Mouse (Mus musculus) layer of hippocampus, adult 8-10 months (tissue): Measurements from ENCODE around the gene Gpr34. TPM values are rescaled to one million over a fixed set of nuclear protein-coding genes. Genes with fewer than 3 reads are reported as not detected.

Experiments used
- DNase-seq, 2 experiments: peaks; one replicate each; pipeline ENCODE4 v3.0.0; 2022; ENCODE audit warnings: low spot score in 2 of 2
- total RNA-seq, 4 experiments: library from RNA; stranded (reverse); gene quantifications; 2 replicates each; pipeline ENCODE4 v1.2.4; 2022

The Gpr34 gene
- total RNA-seq: 10 to 100 TPM; 10.8 to 66.5 (median 28.6) TPM

- DNase-seq: no peak
Observed at GRCm38 (mm10) chrX:13631599-13632283, at the start of gene Gpr34. TSS of gene Gpr34 (plus strand) at chrX:13632089.

- DNase-seq: no peak
Observed at GRCm38 (mm10) chrX:13599373-13599772, 32.5 kb upstream of the Gpr34 start.

GRCm38 (mm10) chrX:13599966-13600365, 31.9 kb upstream of the Gpr34 start:
- no peak for DNase-seq

- DNase-seq: no peak
Observed at GRCm38 (mm10) chrX:13606741-13607140, 25.1 kb upstream of the Gpr34 start.

GRCm38 (mm10) chrX:13607752-13608151, 24.1 kb upstream of the Gpr34 start:
- no peak for DNase-seq

- DNase-seq: no peak
Observed at GRCm38 (mm10) chrX:13611114-13611513, 20.8 kb upstream of the Gpr34 start.

- no peak for DNase-seq
Observed at GRCm38 (mm10) chrX:13612115-13612514, 19.8 kb upstream of the Gpr34 start.

GRCm38 (mm10) chrX:13616726-13617125, 15.2 kb upstream of the Gpr34 start:
- no peak for DNase-seq

- no peak for DNase-seq
Observed at GRCm38 (mm10) chrX:13617294-13617693, 14.6 kb upstream of the Gpr34 start.

- no peak for DNase-seq
Observed at GRCm38 (mm10) chrX:13618476-13618875, 13.4 kb upstream of the Gpr34 start.

GRCm38 (mm10) chrX:13621473-13621872, 10.4 kb upstream of the Gpr34 start:
- no peak for DNase-seq

- no peak for DNase-seq
Observed at GRCm38 (mm10) chrX:13622654-13623053, 9.2 kb upstream of the Gpr34 start.

GRCm38 (mm10) chrX:13636398-13636797, 4.5 kb downstream of the Gpr34 start:
- DNase-seq: no peak

GRCm38 (mm10) chrX:13638894-13639293, 7.0 kb downstream of the Gpr34 start:
- DNase-seq: no peak

GRCm38 (mm10) chrX:13651889-13652288, 20.0 kb downstream of the Gpr34 start:
- no peak for DNase-seq

GRCm38 (mm10) chrX:13652291-13652690, 20.4 kb downstream of the Gpr34 start:
- DNase-seq: no peak

GRCm38 (mm10) chrX:13655005-13655421, 23.1 kb downstream of the Gpr34 start:
- DNase-seq: peak; percentile 6 to 9

GRCm38 (mm10) chrX:13655906-13656305, 24.0 kb downstream of the Gpr34 start:
- DNase-seq: no peak

GRCm38 (mm10) chrX:13656721-13657120, 24.8 kb downstream of the Gpr34 start:
- DNase-seq: peak in 1 of 2 experiments; percentile 27

GRCm38 (mm10) chrX:13658616-13659140, 26.8 kb downstream of the Gpr34 start:
- no peak for DNase-seq

GRCm38 (mm10) chrX:13659201-13659890, 27.5 kb downstream of the Gpr34 start:
- no peak for DNase-seq

GRCm38 (mm10) chrX:13661063-13661462, 29.2 kb downstream of the Gpr34 start, which contains the start of gene Gpr82:
TSS of gene Gpr82 (plus strand) at chrX:13661363.
- no peak for DNase-seq

- DNase-seq: no peak
Observed at GRCm38 (mm10) chrX:13668867-13669266, 37.0 kb downstream of the Gpr34 start.
